Comparison of ENCODE assay signal across 31 mouse cellular contexts in the genomic region with DNA sequence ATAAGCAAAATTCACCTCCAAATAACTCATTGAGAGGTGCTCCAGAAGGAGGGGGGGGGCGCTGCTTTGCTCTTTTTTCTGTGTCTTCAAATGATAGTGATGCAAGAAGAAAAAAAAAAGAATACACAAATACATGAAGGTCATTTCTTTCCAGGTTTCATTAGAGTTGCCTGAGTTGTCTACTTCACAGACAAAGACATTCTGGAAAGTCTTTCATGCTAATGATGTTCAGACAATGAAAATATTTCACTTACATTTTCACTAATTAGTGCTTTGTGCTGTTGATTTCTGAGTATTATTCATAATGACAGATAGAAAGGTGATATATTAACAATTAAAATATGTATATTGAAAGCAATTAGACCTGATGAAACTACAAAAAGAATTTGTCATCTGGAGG.
"Had no signal": no experiment of that assay in that cellular context is flagged by ENCODE, and none has a peak within 500 bp of the region (broad histone marks: within the 10 kb centered on the region; RNA-seq: fewer than 3 reads in every experiment).

No protein-coding gene starts in this region.

- H3K27ac ChIP-seq: left cerebral cortex, adult 2 months; limb, embryonic 10.5 days; limb, embryonic 12.5 days; limb, embryonic 13.5 days; limb, embryonic 15.5 days; liver, embryonic 12.5 days; liver, embryonic 13.5 days; liver, embryonic 14.5 days; liver, embryonic 15.5 days; lung, embryonic 15.5 days; macrophage; midbrain, embryonic 10.5 days; midbrain, embryonic 12.5 days; midbrain, embryonic 15.5 days had no signal

- H3K9ac ChIP-seq: limb, embryonic 12.5 days; limb, embryonic 13.5 days; limb, embryonic 15.5 days; liver, embryonic 12.5 days; liver, embryonic 13.5 days; liver, embryonic 14.5 days; liver, embryonic 15.5 days; liver, postnatal 0 days; lung, embryonic 14.5 days; lung, embryonic 15.5 days; midbrain, embryonic 12.5 days; midbrain, embryonic 15.5 days had no signal

- H3K4me3 ChIP-seq: left cerebral cortex, adult 2 months; limb, embryonic 10.5 days; limb, embryonic 12.5 days; limb, embryonic 13.5 days; limb, embryonic 15.5 days; liver, embryonic 12.5 days; liver, embryonic 13.5 days; liver, embryonic 15.5 days; lung, embryonic 15.5 days; megakaryocyte, embryonic 14.5 days; midbrain, embryonic 10.5 days; midbrain, embryonic 12.5 days; midbrain, embryonic 15.5 days; myocyte had no signal

- H3K9me3 ChIP-seq: limb, embryonic 10.5 days; limb, embryonic 12.5 days; limb, embryonic 13.5 days; limb, embryonic 15.5 days; liver, embryonic 12.5 days; liver, embryonic 13.5 days; liver, embryonic 15.5 days; lung, embryonic 15.5 days; megakaryocyte, embryonic 14.5 days; midbrain, embryonic 10.5 days; midbrain, embryonic 12.5 days; midbrain, embryonic 15.5 days had no signal

- ATAC-seq: liver, embryonic 12.5 days; liver, postnatal 0 days; lung, postnatal 0 days; midbrain, embryonic 15.5 days; midbrain, embryonic 16.5 days had no signal

- H3K27me3 ChIP-seq: limb, embryonic 12.5 days; limb, embryonic 13.5 days; limb, embryonic 15.5 days; liver, embryonic 12.5 days; liver, embryonic 13.5 days; liver, embryonic 15.5 days; lung, embryonic 15.5 days; megakaryocyte, embryonic 14.5 days; midbrain, embryonic 12.5 days; midbrain, embryonic 15.5 days had no signal

- DNase-seq: left cerebral cortex, postnatal 4 days; liver; liver, embryonic 13.5 days; liver, postnatal 0 days; lung, adult 18-20 months; lung, adult 2 months; lung, embryonic 14.5 days; lung, postnatal 10 days; lung, postnatal 14 days; lung, postnatal 36 days; lung, postnatal 4 days; midbrain, embryonic 14.5 days had no signal

- H3K4me1 ChIP-seq: limb, embryonic 10.5 days; limb, embryonic 12.5 days; limb, embryonic 13.5 days; limb, embryonic 15.5 days; liver, embryonic 12.5 days; liver, embryonic 13.5 days; liver, embryonic 15.5 days; lung, embryonic 15.5 days; megakaryocyte, embryonic 14.5 days; midbrain, embryonic 10.5 days; midbrain, embryonic 12.5 days; midbrain, embryonic 15.5 days had no signal

- H3K4me2 ChIP-seq: limb, embryonic 12.5 days; limb, embryonic 13.5 days; limb, embryonic 15.5 days; liver, embryonic 11.5 days; liver, embryonic 12.5 days; liver, embryonic 13.5 days; liver, embryonic 15.5 days; lung, embryonic 14.5 days; lung, embryonic 15.5 days; midbrain, embryonic 11.5 days; midbrain, embryonic 12.5 days; midbrain, embryonic 15.5 days had no signal

- H3K36me3 ChIP-seq: limb, embryonic 10.5 days; limb, embryonic 12.5 days; limb, embryonic 13.5 days; limb, embryonic 15.5 days; liver, embryonic 12.5 days; liver, embryonic 13.5 days; liver, embryonic 15.5 days; lung, embryonic 15.5 days; midbrain, embryonic 10.5 days; midbrain, embryonic 12.5 days; midbrain, embryonic 15.5 days had no signal
